Mouse (Mus musculus): ENCODE data around the gene Mapk10. TPM values are rescaled to one million over a fixed set of nuclear protein-coding genes. Genes with fewer than 3 reads are reported as not detected.

The Mapk10 gene
- polyA plus RNA-seq, 1 experiment, result 36.1 TPM

DNA sequence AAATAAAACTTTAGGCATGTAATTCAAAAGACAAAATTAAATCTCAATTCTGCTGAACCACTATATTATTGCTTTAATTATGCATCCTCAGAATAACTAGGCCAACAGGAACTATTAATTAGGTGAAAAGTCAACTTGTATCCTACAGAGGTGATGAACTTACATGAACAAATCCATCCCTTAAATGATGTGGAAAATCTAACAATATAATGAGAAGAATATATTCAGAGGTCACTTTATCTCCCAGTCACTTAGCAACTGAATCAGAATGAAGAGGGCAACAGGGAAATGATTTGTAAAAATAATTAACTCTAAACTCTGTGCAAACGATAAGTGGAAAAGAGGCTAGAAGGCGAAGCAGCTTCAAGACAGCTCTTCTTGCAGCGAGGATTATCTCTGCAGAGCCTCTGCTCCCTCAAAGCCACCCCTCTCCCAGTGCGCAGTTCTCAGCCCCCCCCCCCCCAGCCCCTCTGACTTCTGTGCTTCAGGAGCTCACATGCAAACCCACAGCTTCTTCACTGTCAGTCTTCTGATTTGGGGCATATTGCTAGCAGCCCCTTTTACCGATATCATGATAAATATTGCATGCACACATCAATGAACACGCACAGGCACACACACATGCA, 138.8 kb downstream of the Mapk10 start:
- no peaks in the 10 kb centered on the region for H3K36me3 ChIP-seq (ENCODE audit: control insufficient read depth, insufficient read depth, low read length)
- H3K4me3 ChIP-seq (ENCODE audit: control insufficient read depth, low read depth, low read length), result no peak overlapping the region
- peaks cover 2% of the 10 kb centered on the region; the same call in 1 of the 2 replicates for H3K4me1 ChIP-seq (ENCODE audit: control insufficient read depth, insufficient read depth, low read length)
- H3K27ac ChIP-seq (ENCODE audit: control insufficient read depth, insufficient read depth, low read depth, low read length), result no peak overlapping the region
- H3K27me3 ChIP-seq (ENCODE audit: control insufficient read depth, insufficient read depth, low read length), result no peaks in the 10 kb centered on the region
- no peak for TF ChIP-seq CTCF (IDR thresholded peaks at IDR 0.05; ENCODE audit: control insufficient read depth, insufficient read depth, insufficient replicate concordance, low read depth, low read length)
- TF ChIP-seq POLR2A (IDR thresholded peaks at IDR 0.05; ENCODE audit: control insufficient read depth, low read depth, low read length), result no peak

DNA sequence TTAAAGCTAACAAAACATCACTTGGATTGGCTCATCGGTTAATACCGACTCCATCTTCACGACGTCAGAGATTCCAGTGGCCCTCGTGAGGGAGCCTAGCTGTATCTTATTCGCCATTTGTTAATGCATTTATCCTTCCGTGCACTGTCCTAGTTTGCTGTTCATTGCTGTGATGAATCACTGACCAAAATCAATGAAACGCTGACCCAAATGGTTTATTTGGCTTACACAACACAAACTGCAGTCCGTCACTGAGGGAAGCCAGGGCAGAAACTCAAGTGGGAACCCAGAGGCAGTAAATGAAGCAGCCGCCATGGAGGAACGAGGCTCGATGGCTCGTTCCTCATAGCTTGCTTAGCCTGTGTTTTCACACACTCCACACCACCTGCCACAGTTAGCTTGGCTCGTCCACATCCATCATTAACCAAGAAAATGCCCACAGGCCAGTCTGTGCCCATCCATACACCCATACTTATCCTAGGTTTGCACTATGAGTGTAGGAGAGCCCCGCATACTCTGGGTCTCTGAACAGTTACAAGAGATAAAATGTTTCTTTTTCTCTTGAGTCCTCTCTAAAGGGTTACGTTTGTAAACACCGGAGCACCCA, 140.0 kb downstream of the Mapk10 start:
- Histone ChIP-seq H3K4me1 (ENCODE audit: control insufficient read depth, insufficient read depth, low read length) (peaks cover 2% of the 10 kb centered on the region; the same call in 1 of the 2 replicates), H3K36me3 (ENCODE audit: control insufficient read depth, insufficient read depth, low read length) (no peaks in the 10 kb centered on the region), H3K4me3 (ENCODE audit: control insufficient read depth, low read depth, low read length) (no peak overlapping the region; the same call in 1 of the 2 replicates), H3K27me3 (ENCODE audit: control insufficient read depth, insufficient read depth, low read length) (no peaks in the 10 kb centered on the region), H3K27ac (ENCODE audit: control insufficient read depth, insufficient read depth, low read depth, low read length) (no peak overlapping the region)
- no peak for TF ChIP-seq CTCF (IDR thresholded peaks at IDR 0.05; ENCODE audit: control insufficient read depth, insufficient read depth, insufficient replicate concordance, low read depth, low read length)
- TF ChIP-seq POLR2A (IDR thresholded peaks at IDR 0.05; ENCODE audit: control insufficient read depth, low read depth, low read length), result no peak

DNA sequence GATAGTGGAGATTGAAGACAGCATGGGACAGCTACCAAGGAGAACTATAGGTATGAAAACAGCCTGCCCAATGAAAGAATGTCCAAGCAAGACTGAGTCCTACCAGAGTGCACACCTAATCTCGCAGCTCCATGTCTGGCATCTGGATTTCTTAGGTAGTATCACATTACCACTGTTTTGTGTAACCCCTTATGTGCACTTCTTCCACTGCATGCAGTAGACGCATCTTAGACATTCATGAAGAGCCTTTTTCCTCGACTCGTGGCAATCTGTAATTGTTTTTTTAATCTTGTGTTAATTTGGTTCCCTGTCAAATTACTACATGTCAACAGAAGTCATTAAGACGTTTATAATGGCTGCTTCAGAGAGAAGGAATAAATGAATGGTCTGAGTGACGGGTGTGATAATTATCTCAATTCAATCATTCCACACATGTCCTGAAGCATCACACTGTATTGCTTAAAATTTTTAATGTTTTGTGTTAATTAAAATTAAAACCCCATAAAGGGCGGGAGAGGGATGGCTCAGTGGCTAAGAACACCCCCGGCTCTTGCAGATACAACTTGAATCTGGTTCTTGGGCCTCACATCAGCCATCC, 160.7 kb downstream of the Mapk10 start:
- H3K27me3 ChIP-seq (ENCODE audit: control insufficient read depth, insufficient read depth, low read length), result no peaks in the 10 kb centered on the region
- H3K4me3 ChIP-seq (ENCODE audit: control insufficient read depth, low read depth, low read length), result no peak overlapping the region
- no peak overlapping the region for H3K27ac ChIP-seq (ENCODE audit: control insufficient read depth, insufficient read depth, low read depth, low read length)
- no peaks in the 10 kb centered on the region for H3K36me3 ChIP-seq (ENCODE audit: control insufficient read depth, insufficient read depth, low read length)
- no peaks in the 10 kb centered on the region for H3K4me1 ChIP-seq (ENCODE audit: control insufficient read depth, insufficient read depth, low read length)
- TF ChIP-seq POLR2A (IDR thresholded peaks at IDR 0.05; ENCODE audit: control insufficient read depth, low read depth, low read length) (no peak), CTCF (IDR thresholded peaks at IDR 0.05; ENCODE audit: control insufficient read depth, insufficient read depth, insufficient replicate concordance, low read depth, low read length) (no peak)

DNA sequence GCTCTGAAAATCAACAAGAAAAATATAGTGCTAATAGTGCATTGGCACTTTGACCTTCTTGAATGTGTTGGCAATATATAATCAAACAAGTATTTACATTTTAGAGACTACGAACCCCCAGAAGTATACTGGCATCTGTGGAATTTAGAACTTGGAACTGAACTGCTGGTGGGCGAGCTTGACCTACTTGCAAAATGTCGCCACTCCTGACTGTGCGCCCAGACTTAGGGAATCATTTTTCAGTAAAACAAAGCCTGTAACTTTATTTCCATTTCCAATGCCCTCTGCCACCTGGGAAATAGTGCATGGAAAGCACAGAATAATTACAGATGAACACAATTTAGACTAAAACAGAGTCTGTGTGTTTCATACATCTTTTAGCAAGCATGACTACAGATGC, 163.1 kb downstream of the Mapk10 start:
- TF ChIP-seq CTCF (IDR thresholded peaks at IDR 0.05; ENCODE audit: control insufficient read depth, insufficient read depth, insufficient replicate concordance, low read depth, low read length), result no peak
- no peak for TF ChIP-seq POLR2A (IDR thresholded peaks at IDR 0.05; ENCODE audit: control insufficient read depth, low read depth, low read length)
- Histone ChIP-seq H3K4me3 (ENCODE audit: control insufficient read depth, low read depth, low read length) (no peak overlapping the region), H3K27me3 (ENCODE audit: control insufficient read depth, insufficient read depth, low read length) (no peaks in the 10 kb centered on the region), H3K27ac (ENCODE audit: control insufficient read depth, insufficient read depth, low read depth, low read length) (no peak overlapping the region), H3K36me3 (ENCODE audit: control insufficient read depth, insufficient read depth, low read length) (no peaks in the 10 kb centered on the region), H3K4me1 (ENCODE audit: control insufficient read depth, insufficient read depth, low read length) (no peaks in the 10 kb centered on the region)

DNA sequence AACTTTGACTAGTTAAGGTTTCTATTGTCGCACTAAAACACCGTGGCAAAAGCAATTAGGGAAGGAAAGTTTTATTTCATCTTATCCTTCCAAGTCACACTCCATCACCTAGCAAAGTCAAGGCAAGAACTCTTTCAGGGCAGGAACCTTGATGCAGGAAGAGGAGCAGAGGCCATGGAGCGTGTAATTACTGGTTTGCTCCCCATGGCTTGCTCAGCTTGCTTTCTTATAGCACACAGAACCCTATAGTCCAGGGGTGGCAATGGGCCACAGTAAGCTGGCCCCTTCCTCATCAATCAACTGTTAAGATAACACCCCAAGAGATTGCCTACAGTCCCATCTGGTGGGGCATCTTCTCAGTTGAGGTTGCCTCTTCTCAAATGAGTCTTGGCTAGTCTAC, 173.4 kb downstream of the Mapk10 start:
- no peaks in the 10 kb centered on the region for H3K36me3 ChIP-seq (ENCODE audit: control insufficient read depth, insufficient read depth, low read length)
- H3K4me1 ChIP-seq (ENCODE audit: control insufficient read depth, insufficient read depth, low read length), result no peaks in the 10 kb centered on the region
- no peak overlapping the region for H3K4me3 ChIP-seq (ENCODE audit: control insufficient read depth, low read depth, low read length)
- no peak overlapping the region for H3K27ac ChIP-seq (ENCODE audit: control insufficient read depth, insufficient read depth, low read depth, low read length)
- no peaks in the 10 kb centered on the region for H3K27me3 ChIP-seq (ENCODE audit: control insufficient read depth, insufficient read depth, low read length)
- TF ChIP-seq CTCF (IDR thresholded peaks at IDR 0.05; ENCODE audit: control insufficient read depth, insufficient read depth, insufficient replicate concordance, low read depth, low read length) (no peak), POLR2A (IDR thresholded peaks at IDR 0.05; ENCODE audit: control insufficient read depth, low read depth, low read length) (no peak)

DNA sequence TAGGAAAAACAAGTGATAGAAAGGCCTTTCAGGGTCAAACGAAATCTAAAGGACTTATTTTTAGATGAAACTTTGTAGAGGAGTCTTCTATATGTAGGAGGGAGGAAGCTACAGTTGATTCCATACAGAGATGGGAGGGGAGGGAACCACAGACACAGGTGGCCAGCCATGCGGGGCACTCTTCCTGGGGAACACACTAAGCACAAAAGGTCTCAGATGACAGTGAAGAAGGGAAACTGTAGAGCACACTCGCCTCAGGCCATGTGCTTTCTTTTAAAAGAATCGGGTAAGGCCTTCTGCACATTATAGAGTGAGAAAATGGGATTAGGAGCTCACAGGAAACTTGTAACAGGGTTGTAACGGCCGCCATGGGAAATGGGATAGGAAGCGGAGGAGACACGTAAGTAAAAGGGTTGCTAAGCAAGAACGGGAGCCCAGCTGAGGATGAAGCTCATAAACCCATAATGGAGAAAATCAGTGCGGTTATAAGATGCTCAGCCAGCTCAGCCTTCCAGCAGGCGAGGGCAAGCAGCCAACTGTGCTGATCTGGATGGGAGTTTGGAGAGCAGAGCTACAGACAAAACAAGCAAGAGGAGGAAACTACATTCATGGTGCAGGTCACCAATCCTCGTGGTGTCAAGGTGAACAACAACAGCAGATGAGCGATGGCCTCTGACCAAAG, 182.1 kb downstream of the Mapk10 start:
- peaks cover 4% of the 10 kb centered on the region; the same call in 1 of the 2 replicates for H3K4me1 ChIP-seq (ENCODE audit: control insufficient read depth, insufficient read depth, low read length)
- H3K36me3 ChIP-seq (ENCODE audit: control insufficient read depth, insufficient read depth, low read length), result no peaks in the 10 kb centered on the region
- TF ChIP-seq CTCF (IDR thresholded peaks at IDR 0.05; ENCODE audit: control insufficient read depth, insufficient read depth, insufficient replicate concordance, low read depth, low read length), result no peak
- no peak for TF ChIP-seq POLR2A (IDR thresholded peaks at IDR 0.05; ENCODE audit: control insufficient read depth, low read depth, low read length)
- no peak overlapping the region for H3K27ac ChIP-seq (ENCODE audit: control insufficient read depth, insufficient read depth, low read depth, low read length)
- no peak overlapping the region for H3K4me3 ChIP-seq (ENCODE audit: control insufficient read depth, low read depth, low read length)
- H3K27me3 ChIP-seq (ENCODE audit: control insufficient read depth, insufficient read depth, low read length), result no peaks in the 10 kb centered on the region
